Mouse (Mus musculus): ENCODE data around the gene Ctbp2.
"Not testable (repeated sequence)": the region's sequence is repeated elsewhere in the genome, so short reads cannot be mapped to it uniquely, and the experiment has no call there.

Ctbp2 gene

GRCm38 (mm10) chr7:133120221-133120751, 3.9 kb downstream of the Ctbp2 start:
- DNase-seq (ENCODE audit: low spot score in 2 of 2), result no peak

- DNase-seq (ENCODE audit: low spot score in 2 of 2), result no peak
Measured at GRCm38 (mm10) chr7:133117815-133118214, 6.3 kb downstream of the Ctbp2 start.

GRCm38 (mm10) chr7:133116542-133116941, 7.6 kb downstream of the Ctbp2 start:
- DNase-seq (ENCODE audit: low spot score in 2 of 2), result no peak

DNA sequence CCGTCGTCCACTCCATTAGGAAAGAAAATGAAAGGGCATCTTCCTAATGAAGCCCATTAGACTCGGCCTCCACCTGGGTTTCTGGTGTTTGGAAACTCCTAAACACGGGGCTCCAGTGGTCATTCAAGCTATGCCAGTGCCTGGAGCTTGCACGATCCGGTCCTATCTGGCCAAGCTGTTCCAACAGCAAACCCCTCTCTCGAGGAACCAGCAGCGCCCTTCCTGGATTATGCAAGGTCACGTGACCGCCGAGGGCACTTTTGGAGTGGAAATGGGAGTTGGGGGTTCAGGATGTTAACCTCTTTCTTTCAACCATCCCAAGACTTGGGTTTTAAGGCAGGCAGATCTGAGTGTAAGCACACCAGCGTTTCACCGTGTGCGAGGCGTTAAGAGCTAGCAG, 8.3 kb downstream of the Ctbp2 start:
- no peak for DNase-seq (ENCODE audit: low spot score in 2 of 2)

DNA sequence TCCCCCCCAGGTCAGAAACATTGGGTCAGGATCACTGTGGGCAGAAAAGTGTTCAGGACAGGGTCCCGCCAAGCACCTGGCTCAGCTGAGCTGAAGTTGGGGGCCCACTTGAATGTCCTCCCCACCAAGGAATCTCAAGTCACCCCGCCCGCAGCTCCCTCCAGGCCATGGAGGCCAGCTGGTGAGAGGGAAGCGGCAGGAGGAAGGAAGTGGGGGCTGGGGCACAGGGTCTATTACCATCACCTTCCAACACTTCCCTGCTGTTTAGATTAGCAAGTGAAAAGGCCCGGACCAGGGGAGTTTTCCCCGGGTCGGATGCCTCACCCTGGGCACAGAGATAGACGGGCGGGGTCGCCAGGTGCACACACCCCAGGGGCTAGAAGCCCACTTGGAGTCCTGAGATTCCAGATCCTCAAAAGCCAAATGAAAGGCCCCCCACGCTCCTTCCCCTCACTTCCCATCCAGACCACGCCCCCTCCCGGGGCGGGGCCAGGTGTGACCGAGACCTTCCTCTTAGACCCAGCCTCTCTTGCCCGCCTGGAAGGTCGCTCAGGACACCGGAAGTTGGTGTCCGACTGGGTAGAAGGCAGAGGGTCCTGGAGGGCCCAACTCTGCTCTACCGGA, 9.2 kb downstream of the Ctbp2 start:
- no peak for DNase-seq (ENCODE audit: low spot score in 2 of 2)

DNA sequence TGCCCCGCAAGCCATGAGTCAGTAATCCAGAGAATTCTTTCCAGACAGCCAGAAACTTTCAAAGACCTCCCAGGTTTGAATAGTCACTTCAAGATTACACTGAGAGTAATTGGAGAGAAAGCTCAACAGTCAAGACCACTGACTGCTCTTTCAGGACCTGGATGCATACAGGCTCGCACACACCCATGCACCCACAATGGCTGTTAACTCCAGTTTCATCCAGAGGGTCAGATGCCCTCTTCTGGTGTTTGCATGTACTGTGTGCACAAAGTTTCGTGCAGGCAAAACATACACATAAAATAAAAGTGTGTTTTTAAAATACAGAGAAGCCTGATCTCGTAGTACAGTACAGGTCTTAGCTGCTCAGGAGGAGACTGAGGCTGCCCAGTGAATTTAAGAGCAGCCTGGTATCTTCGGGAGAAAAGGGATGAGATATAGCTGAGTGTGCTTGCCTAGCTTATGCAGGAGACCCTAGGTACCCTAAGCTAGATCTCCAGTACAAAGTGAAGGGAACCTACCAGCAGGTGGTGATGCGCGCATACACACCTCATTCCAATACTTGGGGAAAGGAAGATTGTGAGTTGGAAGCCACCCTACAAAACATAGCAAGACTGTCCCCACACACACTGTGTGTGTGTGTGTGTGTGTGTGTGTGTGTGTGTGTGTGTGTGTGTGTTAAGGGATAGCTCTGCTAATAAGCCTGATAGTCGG, 10.8 kb downstream of the Ctbp2 start:
- DNase-seq (ENCODE audit: low spot score in 2 of 2), result no peak

GRCm38 (mm10) chr7:133112351-133112831, 11.8 kb downstream of the Ctbp2 start:
- no peak for DNase-seq (ENCODE audit: low spot score in 2 of 2)

DNA sequence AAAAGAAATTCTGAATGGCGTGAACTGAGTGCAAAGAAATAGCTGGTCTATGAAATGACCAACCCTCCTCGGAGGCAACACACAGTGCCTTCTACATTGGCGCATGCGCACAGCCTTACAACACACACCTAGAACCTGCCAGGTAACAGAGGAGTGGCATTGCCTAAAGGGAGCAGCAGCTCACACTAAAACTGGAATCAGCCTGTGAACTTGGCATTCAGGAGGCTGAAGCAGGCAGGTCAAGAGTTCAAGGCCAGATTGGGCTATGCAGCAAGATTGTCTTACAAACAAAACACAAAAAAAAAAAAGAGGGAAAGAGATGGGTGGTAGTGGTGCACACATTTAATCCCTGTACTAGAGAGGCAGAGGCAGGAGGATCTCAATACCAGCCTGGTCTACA, 14.7 kb downstream of the Ctbp2 start:
- DNase-seq (ENCODE audit: low spot score in 2 of 2), result no peak

- DNase-seq (ENCODE audit: low spot score in 2 of 2), result no peak
Measured at GRCm38 (mm10) chr7:133108695-133109094, 15.5 kb downstream of the Ctbp2 start.

DNA sequence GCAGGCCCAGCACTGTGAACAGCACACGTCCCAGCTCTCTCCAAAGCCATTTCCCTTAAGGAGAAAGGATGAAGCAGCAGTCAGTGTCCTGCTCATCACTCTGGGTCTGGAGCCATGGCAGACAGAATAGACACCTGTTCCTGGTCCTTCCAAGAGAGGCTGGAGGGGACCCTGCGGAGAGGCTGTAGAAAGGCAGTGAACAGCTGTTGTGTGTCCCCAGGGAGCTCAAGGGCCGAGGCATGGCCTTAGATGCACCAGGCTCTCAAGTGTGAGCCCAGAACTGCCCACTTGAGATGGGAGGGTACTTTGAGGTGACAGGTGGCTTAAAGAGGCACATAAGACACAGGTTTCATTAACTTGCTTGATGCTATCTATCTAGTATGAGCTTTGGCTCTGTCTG, 21.6 kb downstream of the Ctbp2 start:
- DNase-seq (ENCODE audit: low spot score in 2 of 2), result no peak

DNA sequence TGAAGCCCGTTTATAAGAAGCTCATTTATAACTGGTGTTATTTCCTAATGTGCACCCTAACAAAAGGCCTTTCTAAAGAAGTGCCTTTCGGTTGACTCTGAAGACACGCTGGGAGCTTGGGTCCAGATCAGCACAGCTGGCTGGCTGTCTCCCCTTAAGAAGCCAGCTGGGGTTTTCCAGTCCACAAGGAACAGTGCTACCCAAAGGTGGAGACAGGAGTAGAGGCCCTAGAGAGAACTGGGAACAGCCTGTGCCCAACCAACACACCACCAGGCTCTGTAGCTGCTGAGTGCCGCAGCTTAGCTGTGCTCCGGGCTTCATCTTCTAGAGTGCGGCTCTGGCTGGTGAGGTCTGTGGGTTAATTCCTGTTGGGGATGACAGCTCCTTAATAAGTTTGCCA, 23.1 kb downstream of the Ctbp2 start:
- DNase-seq (ENCODE audit: low spot score in 2 of 2), result no peak

GRCm38 (mm10) chr7:133100178-133100577, 24.0 kb downstream of the Ctbp2 start:
- DNase-seq (ENCODE audit: low spot score in 2 of 2), result no peak

GRCm38 (mm10) chr7:133099266-133099665, 24.9 kb downstream of the Ctbp2 start:
- DNase-seq (ENCODE audit: low spot score in 2 of 2), result no peak

- DNase-seq (ENCODE audit: low spot score in 2 of 2), result no peak
Measured at GRCm38 (mm10) chr7:133098118-133098793, 25.9 kb downstream of the Ctbp2 start.

GRCm38 (mm10) chr7:133095610-133096009, 28.5 kb downstream of the Ctbp2 start:
- not testable (repeated sequence) for DNase-seq (ENCODE audit: low spot score in 2 of 2)

GRCm38 (mm10) chr7:133094711-133095495, 29.3 kb downstream of the Ctbp2 start:
- DNase-seq (ENCODE audit: low spot score in 2 of 2), result no peak

DNA sequence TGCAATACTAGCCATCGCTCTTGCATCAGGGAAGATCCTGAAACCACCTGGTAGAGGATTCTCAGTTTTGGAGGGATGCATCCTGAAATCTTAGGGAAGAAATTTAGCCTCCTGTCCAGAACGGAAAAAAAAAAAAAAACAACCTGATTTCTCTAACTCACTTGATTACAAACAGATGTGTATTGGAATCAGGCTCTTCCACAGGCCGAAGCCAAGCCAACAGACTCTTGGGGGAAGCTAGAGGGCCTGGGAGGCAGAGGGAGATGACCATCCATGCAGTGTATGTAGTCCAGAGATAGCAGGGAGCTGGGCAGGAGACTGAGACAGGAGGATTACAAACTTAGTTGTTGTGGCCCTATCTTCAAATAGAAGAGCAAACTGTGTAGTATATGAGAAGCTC, 30.0 kb downstream of the Ctbp2 start:
- no peak for DNase-seq (ENCODE audit: low spot score in 2 of 2)

- no peak for DNase-seq (ENCODE audit: low spot score in 2 of 2)
Measured at GRCm38 (mm10) chr7:133093731-133094130, 30.4 kb downstream of the Ctbp2 start.

- no peak for DNase-seq (ENCODE audit: low spot score in 2 of 2)
Measured at GRCm38 (mm10) chr7:133090641-133091040, 33.5 kb downstream of the Ctbp2 start.

- DNase-seq (ENCODE audit: low spot score in 2 of 2), result no peak
Measured at GRCm38 (mm10) chr7:133089621-133090260, 34.4 kb downstream of the Ctbp2 start.

DNA sequence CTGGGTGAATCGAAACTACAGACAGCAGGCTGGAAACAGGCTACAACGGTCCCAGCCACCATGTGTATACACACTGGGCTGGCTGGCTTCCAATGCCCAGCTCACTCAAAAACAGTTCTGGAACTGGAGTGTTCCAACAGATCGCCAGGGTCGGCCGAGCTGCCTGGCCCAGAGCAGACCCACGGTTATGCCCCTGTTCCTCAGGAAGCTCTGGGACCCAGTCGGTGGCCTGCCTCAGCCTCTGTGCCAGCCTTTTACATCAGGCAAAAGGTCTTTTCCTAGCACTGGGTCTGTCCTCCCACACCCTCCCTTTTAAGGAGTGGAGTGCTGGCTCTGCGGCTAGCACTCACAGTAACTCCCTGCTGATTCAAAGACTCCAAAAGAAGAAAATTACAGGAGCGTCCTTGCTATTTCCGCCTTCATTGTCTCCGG, 35.3 kb downstream of the Ctbp2 start:
- DNase-seq (ENCODE audit: low spot score in 2 of 2), result peak; percentile 38 to 52

Data from frontal cortex, postnatal 14 days (tissue).